Mouse (Mus musculus): Measurements from ENCODE around the gene Lamb3. TPM values are rescaled to one million over a fixed set of nuclear protein-coding genes. Genes with fewer than 3 reads are reported as not detected.

Lamb3 gene
- total and polyA plus RNA-seq, 2 experiments = 1.6 to 2.0 TPM

GRCm38 (mm10) chr1:193230935-193231334 lies 23.4 kb downstream of the Lamb3 start:
- peak overlapping the region; percentile 90 for H3K27ac ChIP-seq (replicated peaks; ENCODE audit: insufficient read depth, low read depth, low read length)
- WGBS = 55% methylated on average over 5 of the region's 5 CpGs
- no peak for DNase-seq (ENCODE audit: extremely low read depth, low read depth, low spot score)

DNA sequence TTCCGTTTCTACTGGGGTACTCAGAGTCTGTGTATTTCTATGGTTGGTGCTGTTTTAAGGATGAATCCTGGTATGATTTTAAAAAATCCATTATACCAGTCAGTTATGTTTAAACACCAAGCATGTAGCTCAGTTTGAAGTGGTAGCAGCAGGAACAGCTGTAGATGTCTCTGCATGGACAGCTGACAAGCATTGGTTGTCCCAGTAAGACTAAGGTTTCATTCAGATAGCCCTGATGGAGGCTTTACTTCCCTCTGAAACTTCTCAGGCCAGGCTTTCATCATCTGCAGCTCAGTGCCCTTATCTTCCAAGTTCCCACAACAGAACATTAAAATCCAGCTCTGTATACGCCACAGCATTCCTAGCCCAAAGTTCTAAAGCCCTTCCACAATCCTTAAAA lies 25.2 kb downstream of the Lamb3 start:
- no peaks in the 10 kb centered on the region for H3K27me3 ChIP-seq (ENCODE audit: control insufficient read depth, insufficient read depth, low read length)
- H3K4me1 ChIP-seq (ENCODE audit: control insufficient read depth, insufficient read depth, low read length) = peaks cover 21% of the 10 kb centered on the region
- no peak overlapping the region; the same call in 1 of the 2 replicates for H3K27ac ChIP-seq (replicated peaks; ENCODE audit: insufficient read depth, low read depth, low read length)
- no peak for DNase-seq (ENCODE audit: extremely low read depth, low read depth, low spot score)
- H3K9ac ChIP-seq (ENCODE audit: low read depth, low read length) = no peak overlapping the region
- H3K4me3 ChIP-seq (ENCODE audit: insufficient read depth, low read depth, low read length) = no peak overlapping the region
- H3K36me3 ChIP-seq (ENCODE audit: control insufficient read depth, insufficient read depth, low read length) = peaks cover 8% of the 10 kb centered on the region
- H3K79me2 ChIP-seq (ENCODE audit: control insufficient read depth, insufficient read depth, low read length) = no peaks in the 10 kb centered on the region
- 90% methylated on average over 2 of the region's 2 CpGs for WGBS
- TF ChIP-seq POLR2A (IDR thresholded peaks at IDR 0.05; ENCODE audit: extremely low read depth, insufficient read depth, low read length) (no peak), CTCF (IDR thresholded peaks at IDR 0.05; ENCODE audit: low read depth, low read length) (no peak)

More at GRCm38 (mm10) chr1:193230935-193231334, 23.4 kb downstream of the Lamb3 start:
- H3K4me1 ChIP-seq (ENCODE audit: control insufficient read depth, insufficient read depth, low read length) = peaks cover 18% of the 10 kb centered on the region
- no peak overlapping the region for H3K9ac ChIP-seq (ENCODE audit: low read depth, low read length)
- no peak for TF ChIP-seq POLR2A (IDR thresholded peaks at IDR 0.05; ENCODE audit: extremely low read depth, insufficient read depth, low read length)
- TF ChIP-seq CTCF (IDR thresholded peaks at IDR 0.05; ENCODE audit: low read depth, low read length) = no peak
- peaks cover 8% of the 10 kb centered on the region for H3K36me3 ChIP-seq (ENCODE audit: control insufficient read depth, insufficient read depth, low read length)
- no peaks in the 10 kb centered on the region for H3K79me2 ChIP-seq (ENCODE audit: control insufficient read depth, insufficient read depth, low read length)
- no peak overlapping the region for H3K4me3 ChIP-seq (ENCODE audit: insufficient read depth, low read depth, low read length)
- no peaks in the 10 kb centered on the region for H3K27me3 ChIP-seq (ENCODE audit: control insufficient read depth, insufficient read depth, low read length)

- Histone ChIP-seq H3K9ac (ENCODE audit: low read depth, low read length) (no peak overlapping the region), H3K36me3 (ENCODE audit: control insufficient read depth, insufficient read depth, low read length) (peaks cover 12% of the 10 kb centered on the region), H3K27ac (replicated peaks; ENCODE audit: insufficient read depth, low read depth, low read length) (no peak overlapping the region), H3K79me2 (ENCODE audit: control insufficient read depth, insufficient read depth, low read length) (no peaks in the 10 kb centered on the region), H3K4me1 (ENCODE audit: control insufficient read depth, insufficient read depth, low read length) (peaks cover 20% of the 10 kb centered on the region), H3K4me3 (ENCODE audit: insufficient read depth, low read depth, low read length) (no peak overlapping the region), H3K27me3 (ENCODE audit: control insufficient read depth, insufficient read depth, low read length) (no peaks in the 10 kb centered on the region)
- no peak for DNase-seq (ENCODE audit: extremely low read depth, low read depth, low spot score)
- WGBS = 89% methylated on average over 2 of the region's 2 CpGs
- TF ChIP-seq POLR2A (IDR thresholded peaks at IDR 0.05; ENCODE audit: extremely low read depth, insufficient read depth, low read length) = no peak
- no peak for TF ChIP-seq CTCF (IDR thresholded peaks at IDR 0.05; ENCODE audit: low read depth, low read length)
Observed at GRCm38 (mm10) chr1:193234130-193234645, 26.7 kb downstream of the Lamb3 start.

DNA sequence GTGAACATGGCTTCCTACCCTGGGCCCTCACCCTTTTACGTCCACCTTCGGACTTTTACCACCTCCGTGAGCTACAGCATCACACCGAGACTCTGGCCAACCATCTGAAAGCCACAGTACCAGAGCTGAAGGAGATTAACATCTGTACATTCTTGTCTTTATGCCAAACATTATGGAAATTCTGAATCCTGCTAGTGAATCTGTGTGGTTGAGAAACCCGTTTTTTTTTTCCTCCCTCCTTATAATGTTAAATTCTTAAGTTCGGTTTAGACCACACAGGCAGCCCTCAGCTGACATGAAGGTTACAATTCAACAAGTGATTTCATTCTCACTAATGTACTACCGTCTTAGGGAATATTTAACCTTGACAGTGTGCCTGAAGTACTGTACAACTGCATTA lies 27.4 kb downstream of the Lamb3 start:
- WGBS = 91% methylated on average over 7 of the region's 7 CpGs
- H3K27ac ChIP-seq (replicated peaks; ENCODE audit: insufficient read depth, low read depth, low read length) = no peak overlapping the region

DNA sequence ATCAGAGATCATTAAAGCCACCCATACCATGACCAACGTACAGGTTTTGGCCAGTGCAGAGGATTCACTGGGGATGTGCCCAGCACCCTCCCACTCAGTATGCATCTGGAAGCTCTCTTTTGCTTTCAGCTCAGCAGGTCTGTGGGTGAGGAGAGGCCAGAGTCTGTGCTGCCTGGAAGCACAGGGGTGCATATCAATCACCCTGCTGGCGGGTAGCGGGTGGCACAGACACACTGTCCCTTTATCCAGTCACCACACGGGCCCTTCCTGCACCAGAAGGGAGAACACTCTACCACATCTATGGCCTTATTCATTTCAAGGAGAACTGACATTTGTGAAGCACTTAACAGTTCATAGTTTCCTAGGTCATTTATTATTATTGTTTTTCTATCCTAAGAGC lies 30.9 kb downstream of the Lamb3 start:
- TF ChIP-seq POLR2A (IDR thresholded peaks at IDR 0.05; ENCODE audit: extremely low read depth, insufficient read depth, low read length) = no peak
- TF ChIP-seq CTCF (IDR thresholded peaks at IDR 0.05; ENCODE audit: low read depth, low read length) = peak; percentile 22
- peaks cover 17% of the 10 kb centered on the region for H3K36me3 ChIP-seq (ENCODE audit: control insufficient read depth, insufficient read depth, low read length)
- no peak for DNase-seq (ENCODE audit: extremely low read depth, low read depth, low spot score)
- H3K27me3 ChIP-seq (ENCODE audit: control insufficient read depth, insufficient read depth, low read length) = no peaks in the 10 kb centered on the region
- no peak overlapping the region for H3K27ac ChIP-seq (replicated peaks; ENCODE audit: insufficient read depth, low read depth, low read length)
- H3K79me2 ChIP-seq (ENCODE audit: control insufficient read depth, insufficient read depth, low read length) = no peaks in the 10 kb centered on the region
- no peak overlapping the region for H3K4me3 ChIP-seq (ENCODE audit: insufficient read depth, low read depth, low read length)
- no peak overlapping the region for H3K9ac ChIP-seq (ENCODE audit: low read depth, low read length)
- WGBS = 34% methylated on average over 4 of the region's 4 CpGs
- H3K4me1 ChIP-seq (ENCODE audit: control insufficient read depth, insufficient read depth, low read length) = peaks cover 14% of the 10 kb centered on the region

More for the DNA sequence above, 27.4 kb downstream of the Lamb3 start:
- Histone ChIP-seq H3K9ac (ENCODE audit: low read depth, low read length) (no peak overlapping the region), H3K27me3 (ENCODE audit: control insufficient read depth, insufficient read depth, low read length) (no peaks in the 10 kb centered on the region), H3K4me1 (ENCODE audit: control insufficient read depth, insufficient read depth, low read length) (peaks cover 17% of the 10 kb centered on the region), H3K36me3 (ENCODE audit: control insufficient read depth, insufficient read depth, low read length) (peaks cover 17% of the 10 kb centered on the region), H3K79me2 (ENCODE audit: control insufficient read depth, insufficient read depth, low read length) (no peaks in the 10 kb centered on the region), H3K4me3 (ENCODE audit: insufficient read depth, low read depth, low read length) (no peak overlapping the region)
- no peak for DNase-seq (ENCODE audit: extremely low read depth, low read depth, low spot score)
- TF ChIP-seq POLR2A (IDR thresholded peaks at IDR 0.05; ENCODE audit: extremely low read depth, insufficient read depth, low read length) = no peak
- TF ChIP-seq CTCF (IDR thresholded peaks at IDR 0.05; ENCODE audit: low read depth, low read length) = no peak

- WGBS = 21% methylated on average over 4 of the region's 4 CpGs
Observed at GRCm38 (mm10) chr1:193241436-193241835, 33.9 kb downstream of the Lamb3 start.

More at GRCm38 (mm10) chr1:193241436-193241835, 33.9 kb downstream of the Lamb3 start:
- peaks cover 14% of the 10 kb centered on the region for H3K4me1 ChIP-seq (ENCODE audit: control insufficient read depth, insufficient read depth, low read length)
- TF ChIP-seq CTCF (IDR thresholded peaks at IDR 0.05; ENCODE audit: low read depth, low read length) = no peak
- DNase-seq (ENCODE audit: extremely low read depth, low read depth, low spot score) = peak; percentile 93
- H3K9ac ChIP-seq (ENCODE audit: low read depth, low read length) = peak overlapping the region; percentile 66
- no peaks in the 10 kb centered on the region for H3K27me3 ChIP-seq (ENCODE audit: control insufficient read depth, insufficient read depth, low read length)
- peak overlapping the region; percentile 90 for H3K27ac ChIP-seq (replicated peaks; ENCODE audit: insufficient read depth, low read depth, low read length)
- H3K79me2 ChIP-seq (ENCODE audit: control insufficient read depth, insufficient read depth, low read length) = no peaks in the 10 kb centered on the region
- H3K36me3 ChIP-seq (ENCODE audit: control insufficient read depth, insufficient read depth, low read length) = peaks cover 12% of the 10 kb centered on the region
- H3K4me3 ChIP-seq (ENCODE audit: insufficient read depth, low read depth, low read length) = peak overlapping the region; percentile 40

Data from liver, adult 2 months (tissue).